Mouse (Mus musculus): ENCODE data around the gene B4galt1. TPM values are rescaled to one million over a fixed set of nuclear protein-coding genes. Genes with fewer than 3 reads are reported as not detected.

B4galt1 gene
- polyA plus RNA-seq, 1 experiment, result 3.2 TPM

- no peaks in the 10 kb centered on the region for H3K27me3 ChIP-seq (ENCODE audit: control insufficient read depth, insufficient read depth, low read length)
- H3K27ac ChIP-seq (ENCODE audit: insufficient read depth, low read length), result no peak overlapping the region
- H3K4me3 ChIP-seq (replicated peaks; ENCODE audit: insufficient read depth, low read depth, low read length), result no peak overlapping the region
- WGBS, result 92% methylated on average over 8 of the region's 8 CpGs
- no peak for TF ChIP-seq CTCF (IDR thresholded peaks at IDR 0.05; ENCODE audit: borderline replicate concordance, insufficient read depth, low read depth, low read length)
- H3K4me1 ChIP-seq (ENCODE audit: control insufficient read depth, insufficient read depth, low read length), result no peaks in the 10 kb centered on the region
- DNase-seq, result no peak
Observed at GRCm38 (mm10) chr4:40821303-40822023, 32.3 kb downstream of the B4galt1 start.

GRCm38 (mm10) chr4:40820903-40821302 is 32.9 kb downstream of the B4galt1 start:
- Histone ChIP-seq H3K27ac (ENCODE audit: insufficient read depth, low read length) (no peak overlapping the region), H3K27me3 (ENCODE audit: control insufficient read depth, insufficient read depth, low read length) (no peaks in the 10 kb centered on the region), H3K4me3 (replicated peaks; ENCODE audit: insufficient read depth, low read depth, low read length) (no peak overlapping the region), H3K4me1 (ENCODE audit: control insufficient read depth, insufficient read depth, low read length) (no peaks in the 10 kb centered on the region)
- WGBS, result 94% methylated on average over 1 of the region's 1 CpGs
- no peak for DNase-seq
- no peak for TF ChIP-seq CTCF (IDR thresholded peaks at IDR 0.05; ENCODE audit: borderline replicate concordance, insufficient read depth, low read depth, low read length)
- TF ChIP-seq POLR2A (IDR thresholded peaks at IDR 0.05; ENCODE audit: borderline replicate concordance, insufficient read depth, low read length), result no peak

DNA sequence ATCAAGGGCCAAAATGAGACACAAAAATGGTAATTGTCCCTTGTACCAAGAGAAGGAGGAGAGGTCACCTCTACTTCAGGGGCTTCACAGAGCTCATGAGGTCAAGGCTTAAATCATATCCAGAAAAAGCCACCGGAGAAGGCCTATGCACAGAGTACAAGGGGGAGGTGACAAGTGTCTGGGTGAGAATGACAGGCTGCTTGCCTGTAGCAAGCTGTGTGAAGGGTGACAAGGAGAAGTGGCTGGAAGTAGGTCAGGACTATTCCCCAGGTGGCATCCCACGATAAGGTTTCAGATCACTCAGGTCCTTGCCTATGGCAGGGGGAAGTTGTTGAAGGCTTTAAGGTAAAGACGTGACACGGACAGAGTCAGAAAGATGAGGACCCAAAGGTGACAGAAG is 33.8 kb downstream of the B4galt1 start:
- no peak for TF ChIP-seq POLR2A (IDR thresholded peaks at IDR 0.05; ENCODE audit: borderline replicate concordance, insufficient read depth, low read length)
- no peak for TF ChIP-seq CTCF (IDR thresholded peaks at IDR 0.05; ENCODE audit: borderline replicate concordance, insufficient read depth, low read depth, low read length)
- H3K27ac ChIP-seq (ENCODE audit: insufficient read depth, low read length), result no peak overlapping the region
- H3K27me3 ChIP-seq (ENCODE audit: control insufficient read depth, insufficient read depth, low read length), result no peaks in the 10 kb centered on the region
- WGBS, result 94% methylated on average over 4 of the region's 4 CpGs
- no peak overlapping the region for H3K4me3 ChIP-seq (replicated peaks; ENCODE audit: insufficient read depth, low read depth, low read length)
- no peaks in the 10 kb centered on the region for H3K4me1 ChIP-seq (ENCODE audit: control insufficient read depth, insufficient read depth, low read length)
- DNase-seq, result no peak

- TF ChIP-seq POLR2A (IDR thresholded peaks at IDR 0.05; ENCODE audit: borderline replicate concordance, insufficient read depth, low read length) (no peak), CTCF (IDR thresholded peaks at IDR 0.05; ENCODE audit: borderline replicate concordance, insufficient read depth, low read depth, low read length) (no peak)
- DNase-seq, result no peak
- WGBS, result 78% methylated on average over 6 of the region's 6 CpGs
Observed at GRCm38 (mm10) chr4:40819151-40819550, 34.7 kb downstream of the B4galt1 start.

DNA sequence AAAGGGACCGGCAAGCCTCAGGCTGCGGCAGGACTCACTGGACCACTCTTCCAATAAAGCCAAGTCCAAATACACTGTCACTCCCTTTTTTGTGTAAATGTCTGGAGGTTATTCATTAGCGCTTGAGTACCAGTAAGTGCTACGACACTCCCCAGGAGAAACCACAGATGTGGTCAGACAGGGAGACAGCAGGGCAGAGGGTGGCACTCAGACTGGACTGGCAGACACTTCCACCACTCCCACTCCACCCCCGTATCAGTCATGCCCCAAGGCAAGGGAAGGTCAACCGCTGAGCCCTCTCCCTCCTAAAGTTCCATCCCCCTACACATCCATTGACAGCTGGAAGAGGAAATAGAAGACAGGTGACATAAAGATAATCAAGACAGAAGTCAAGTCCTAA is 35.4 kb downstream of the B4galt1 start:
- WGBS, result 91% methylated on average over 6 of the region's 6 CpGs
- Histone ChIP-seq H3K27ac (ENCODE audit: insufficient read depth, low read length) (no peak overlapping the region), H3K4me1 (ENCODE audit: control insufficient read depth, insufficient read depth, low read length) (no peaks in the 10 kb centered on the region), H3K4me3 (replicated peaks; ENCODE audit: insufficient read depth, low read depth, low read length) (no peak overlapping the region), H3K27me3 (ENCODE audit: control insufficient read depth, insufficient read depth, low read length) (no peaks in the 10 kb centered on the region)
- DNase-seq, result no peak
- no peak for TF ChIP-seq POLR2A (IDR thresholded peaks at IDR 0.05; ENCODE audit: borderline replicate concordance, insufficient read depth, low read length)
- TF ChIP-seq CTCF (IDR thresholded peaks at IDR 0.05; ENCODE audit: borderline replicate concordance, insufficient read depth, low read depth, low read length), result no peak

More at GRCm38 (mm10) chr4:40819151-40819550, 34.7 kb downstream of the B4galt1 start:
- no peaks in the 10 kb centered on the region for H3K27me3 ChIP-seq (ENCODE audit: control insufficient read depth, insufficient read depth, low read length)
- no peak overlapping the region for H3K27ac ChIP-seq (ENCODE audit: insufficient read depth, low read length)
- H3K4me1 ChIP-seq (ENCODE audit: control insufficient read depth, insufficient read depth, low read length), result no peaks in the 10 kb centered on the region
- H3K4me3 ChIP-seq (replicated peaks; ENCODE audit: insufficient read depth, low read depth, low read length), result no peak overlapping the region

GRCm38 (mm10) chr4:40817936-40818335 is 35.9 kb downstream of the B4galt1 start:
- Histone ChIP-seq H3K4me3 (replicated peaks; ENCODE audit: insufficient read depth, low read depth, low read length) (no peak overlapping the region), H3K27ac (ENCODE audit: insufficient read depth, low read length) (no peak overlapping the region), H3K27me3 (ENCODE audit: control insufficient read depth, insufficient read depth, low read length) (no peaks in the 10 kb centered on the region), H3K4me1 (ENCODE audit: control insufficient read depth, insufficient read depth, low read length) (no peaks in the 10 kb centered on the region)
- TF ChIP-seq CTCF (IDR thresholded peaks at IDR 0.05; ENCODE audit: borderline replicate concordance, insufficient read depth, low read depth, low read length), result no peak
- TF ChIP-seq POLR2A (IDR thresholded peaks at IDR 0.05; ENCODE audit: borderline replicate concordance, insufficient read depth, low read length), result no peak
- no peak for DNase-seq
- WGBS, result 87% methylated on average over 12 of the region's 12 CpGs

DNA sequence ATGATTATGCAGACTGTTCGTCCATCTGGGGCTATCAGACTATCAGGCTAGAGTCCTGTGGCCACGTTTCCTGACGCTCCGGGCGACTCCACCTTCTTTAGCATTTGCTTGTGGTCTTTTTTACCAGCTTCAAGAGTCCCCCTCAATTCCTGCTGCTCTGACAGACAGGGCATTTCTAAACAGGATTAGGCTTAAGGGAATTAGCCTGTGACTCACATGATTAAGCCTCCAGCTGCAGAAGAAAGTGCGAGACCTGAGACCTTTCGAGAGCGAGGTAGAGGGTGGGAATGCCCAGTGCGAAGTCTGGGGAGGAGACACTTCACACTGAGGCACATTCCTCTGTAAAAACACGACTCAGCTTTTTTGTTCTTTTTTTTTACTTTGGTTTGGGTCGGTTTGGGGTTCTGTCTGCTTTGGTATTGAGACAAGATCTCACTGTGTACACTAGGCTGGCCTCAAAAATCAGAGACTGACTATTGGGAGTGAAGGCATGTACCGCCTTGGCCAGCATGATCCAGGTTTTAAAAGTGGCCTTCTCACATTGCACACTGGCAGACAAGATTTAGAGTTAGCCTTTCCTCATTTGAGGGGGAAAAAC is 37.9 kb downstream of the B4galt1 start:
- Histone ChIP-seq H3K27me3 (ENCODE audit: control insufficient read depth, insufficient read depth, low read length) (no peaks in the 10 kb centered on the region), H3K27ac (ENCODE audit: insufficient read depth, low read length) (no peak overlapping the region), H3K4me3 (replicated peaks; ENCODE audit: insufficient read depth, low read depth, low read length) (no peak overlapping the region), H3K4me1 (ENCODE audit: control insufficient read depth, insufficient read depth, low read length) (no peaks in the 10 kb centered on the region)
- WGBS, result 61% methylated on average over 12 of the region's 12 CpGs
- no peak for TF ChIP-seq CTCF (IDR thresholded peaks at IDR 0.05; ENCODE audit: borderline replicate concordance, insufficient read depth, low read depth, low read length)
- TF ChIP-seq POLR2A (IDR thresholded peaks at IDR 0.05; ENCODE audit: borderline replicate concordance, insufficient read depth, low read length), result no peak
- DNase-seq, result no peak

DNA sequence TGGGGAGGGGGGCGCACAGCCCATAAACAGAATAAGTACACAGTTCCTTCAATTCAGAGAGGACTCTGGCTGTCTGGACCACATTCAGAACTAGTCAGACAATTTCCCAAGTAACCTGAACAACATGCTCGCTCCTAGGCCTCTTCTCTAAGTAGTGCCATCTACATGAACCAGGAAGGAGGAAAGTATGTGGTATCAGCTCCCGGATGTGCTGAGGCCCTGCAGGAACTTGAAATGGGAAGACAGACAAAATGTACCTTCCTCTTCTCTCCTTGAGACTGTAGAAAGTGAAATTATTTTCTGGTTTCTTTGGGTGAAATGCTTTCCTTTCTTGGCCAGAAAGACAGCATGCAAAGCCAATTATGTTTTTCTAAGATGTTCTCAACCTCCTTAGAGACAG is 38.7 kb downstream of the B4galt1 start:
- Histone ChIP-seq H3K27me3 (ENCODE audit: control insufficient read depth, insufficient read depth, low read length) (no peaks in the 10 kb centered on the region), H3K27ac (ENCODE audit: insufficient read depth, low read length) (no peak overlapping the region), H3K4me3 (replicated peaks; ENCODE audit: insufficient read depth, low read depth, low read length) (no peak overlapping the region), H3K4me1 (ENCODE audit: control insufficient read depth, insufficient read depth, low read length) (no peaks in the 10 kb centered on the region)
- no peak for DNase-seq
- TF ChIP-seq POLR2A (IDR thresholded peaks at IDR 0.05; ENCODE audit: borderline replicate concordance, insufficient read depth, low read length), result no peak
- TF ChIP-seq CTCF (IDR thresholded peaks at IDR 0.05; ENCODE audit: borderline replicate concordance, insufficient read depth, low read depth, low read length), result no peak
- WGBS, result 94% methylated on average over 3 of the region's 3 CpGs
